Mouse (Mus musculus): ENCODE data around the gene Pot1a.

Pot1a gene

DNA sequence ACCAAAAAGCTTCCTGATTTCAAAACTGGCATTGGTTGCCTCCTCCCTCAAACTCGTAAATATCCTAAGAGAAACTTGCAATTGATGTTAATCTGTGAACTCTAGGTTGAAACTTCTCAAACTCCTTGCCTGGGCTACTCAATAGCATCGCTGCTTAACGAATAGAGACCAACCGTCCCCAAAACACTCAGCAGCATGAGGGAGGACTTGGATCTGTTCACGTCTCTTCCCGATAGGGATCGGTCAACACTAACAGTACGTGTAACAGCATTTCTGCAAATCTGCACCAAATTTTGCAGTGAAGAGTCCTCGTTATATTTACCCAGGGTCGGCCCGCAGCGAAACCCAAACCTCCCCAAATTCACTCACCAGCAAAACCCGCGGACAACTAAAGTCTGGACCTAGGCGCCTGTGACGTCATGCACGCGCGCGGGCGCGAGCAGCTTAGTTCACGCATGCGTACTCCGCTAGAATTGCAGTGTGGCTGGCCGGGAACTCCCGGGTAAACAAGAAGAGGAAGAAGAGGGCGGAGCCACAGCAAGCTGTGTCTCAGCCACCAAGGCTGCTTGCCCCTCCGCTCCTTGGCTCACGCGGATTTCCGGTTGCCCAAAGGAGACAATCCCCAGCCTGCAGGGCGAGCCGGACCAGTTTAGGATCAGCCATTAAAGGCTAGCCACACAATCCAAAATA is at the start of gene Pot1a:
Pot1a (minus strand) TSS at position 441 of the 690 bp plus-strand sequence.
- DNase-seq: peak; percentile 98

GRCm38 (mm10) chr6:25836261-25836660 is 27.2 kb upstream of the Pot1a start:
- DNase-seq: no peak

- DNase-seq: no peak
Observed at GRCm38 (mm10) chr6:25806021-25806420, 3.0 kb downstream of the Pot1a start.

- DNase-seq: peak; percentile 11
Observed at GRCm38 (mm10) chr6:25802269-25802668, 6.8 kb downstream of the Pot1a start.

- no peak for DNase-seq
Observed at GRCm38 (mm10) chr6:25801230-25801629, 7.8 kb downstream of the Pot1a start.

- DNase-seq: no peak
Observed at GRCm38 (mm10) chr6:25768238-25768637, 40.8 kb downstream of the Pot1a start.

DNA sequence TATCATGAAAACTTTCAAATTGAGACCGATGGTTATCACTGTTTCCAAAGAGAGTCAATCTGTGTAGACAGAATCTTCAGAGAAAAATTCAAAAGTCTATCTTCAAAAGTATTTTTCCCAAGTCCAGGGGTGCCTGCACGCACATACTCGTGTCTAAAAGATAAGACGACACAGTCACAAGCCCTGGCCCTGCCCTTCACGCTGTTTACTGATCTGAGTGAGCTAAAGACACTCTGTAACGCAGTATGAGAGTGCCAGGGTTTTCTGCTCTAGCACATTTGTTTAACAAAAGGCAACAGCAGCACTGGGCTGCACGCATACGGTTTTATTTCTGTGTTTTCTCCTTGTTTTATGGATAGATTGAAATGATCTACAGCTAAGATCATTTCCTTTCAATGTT is 41.5 kb downstream of the Pot1a start:
- no peak for DNase-seq

GRCm38 (mm10) chr6:25767073-25767472 is 42.0 kb downstream of the Pot1a start:
- peak; percentile 87 for DNase-seq

DNA sequence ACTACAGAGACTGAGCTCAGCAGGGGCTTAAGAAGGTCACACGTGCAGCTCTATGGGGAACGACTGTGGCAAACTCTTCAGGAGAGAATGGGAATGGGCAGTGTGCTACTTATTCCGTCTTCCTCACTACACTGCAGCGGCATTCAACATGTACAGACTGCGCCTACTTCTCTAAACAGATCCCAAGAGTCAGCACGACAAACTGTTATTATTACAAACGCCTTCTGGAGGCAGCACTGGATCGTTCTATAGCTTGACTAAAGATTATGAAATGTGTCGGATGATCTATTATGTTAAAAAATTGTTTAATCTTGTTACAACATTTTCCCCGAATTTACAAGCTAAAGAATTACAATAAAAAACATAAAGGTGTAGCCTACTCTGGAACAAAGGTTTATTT is 42.8 kb downstream of the Pot1a start:
- no peak for DNase-seq

- DNase-seq: peak; percentile 48
Observed at GRCm38 (mm10) chr6:25752651-25753050, 56.4 kb downstream of the Pot1a start.

- DNase-seq: peak; percentile 55
Observed at GRCm38 (mm10) chr6:25736533-25736932, 72.5 kb downstream of the Pot1a start.

DNA sequence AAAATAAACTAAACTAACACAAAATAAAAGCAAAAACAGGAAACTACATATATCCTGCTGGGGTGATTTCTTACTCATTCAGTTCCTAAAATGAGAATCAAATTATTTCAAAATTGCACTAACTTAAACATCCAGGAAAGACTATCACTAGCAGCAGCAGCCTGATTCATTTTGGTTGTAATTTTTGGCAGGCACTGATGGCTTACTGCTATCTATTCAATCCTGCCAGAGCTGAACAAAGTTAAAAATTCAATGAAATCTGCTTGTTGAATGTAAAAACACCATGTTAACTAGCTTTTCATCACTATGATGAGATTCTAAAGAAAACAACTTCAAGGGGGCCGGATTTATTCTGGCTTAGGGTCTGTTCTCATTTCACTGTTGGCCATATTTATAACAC is 82.5 kb downstream of the Pot1a start:
- no peak for DNase-seq

DNA sequence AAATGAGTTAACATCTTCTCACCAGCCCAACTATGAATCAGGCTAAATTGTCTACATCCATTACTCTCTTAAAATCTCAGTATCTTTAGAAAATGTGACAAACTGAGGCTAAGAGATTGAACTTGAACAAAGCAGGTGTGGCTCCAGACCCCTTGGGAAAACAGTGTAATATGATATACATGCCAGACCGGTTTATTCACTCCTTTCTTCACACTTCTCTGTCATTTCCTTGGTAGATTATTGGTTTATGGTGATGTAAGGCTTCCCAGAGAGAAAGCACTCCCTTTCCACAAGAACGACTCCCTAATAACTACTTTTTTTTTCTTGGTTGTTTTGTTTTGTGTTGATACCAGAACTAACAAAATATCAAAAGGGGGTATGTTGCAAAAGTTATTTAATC is 98.4 kb downstream of the Pot1a start:
- DNase-seq: no peak

DNA sequence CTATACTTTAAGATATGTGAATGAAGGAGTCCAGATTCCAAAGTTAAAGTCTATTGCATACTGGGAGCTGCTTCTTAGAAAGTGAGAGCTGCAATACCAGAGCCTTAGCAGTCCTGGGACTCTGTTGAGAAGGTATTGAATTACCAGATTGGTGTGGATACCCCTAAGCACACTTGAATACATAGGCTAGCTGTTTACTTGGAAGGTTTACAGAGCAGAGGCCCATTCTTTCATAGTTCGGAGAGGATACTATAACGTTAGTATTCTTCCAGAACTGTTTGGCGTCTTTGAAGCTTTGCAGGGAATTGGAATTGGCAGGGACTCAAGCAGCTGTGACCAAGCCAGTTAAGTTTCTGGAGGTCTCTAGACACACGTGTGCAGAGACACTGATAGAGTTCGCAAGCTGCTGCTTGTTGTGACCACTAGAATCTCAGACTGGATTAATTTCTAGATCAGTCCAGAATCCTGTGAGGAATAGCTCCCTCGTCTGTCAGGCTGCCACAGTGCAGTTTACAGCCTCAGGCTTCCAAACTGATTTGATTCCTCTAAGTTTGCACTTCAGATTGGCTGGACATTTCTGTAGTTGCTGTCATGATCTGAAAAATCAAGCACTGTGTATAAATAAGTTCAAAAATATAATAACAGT is 99.7 kb downstream of the Pot1a start:
- DNase-seq: peak; percentile 75

DNA sequence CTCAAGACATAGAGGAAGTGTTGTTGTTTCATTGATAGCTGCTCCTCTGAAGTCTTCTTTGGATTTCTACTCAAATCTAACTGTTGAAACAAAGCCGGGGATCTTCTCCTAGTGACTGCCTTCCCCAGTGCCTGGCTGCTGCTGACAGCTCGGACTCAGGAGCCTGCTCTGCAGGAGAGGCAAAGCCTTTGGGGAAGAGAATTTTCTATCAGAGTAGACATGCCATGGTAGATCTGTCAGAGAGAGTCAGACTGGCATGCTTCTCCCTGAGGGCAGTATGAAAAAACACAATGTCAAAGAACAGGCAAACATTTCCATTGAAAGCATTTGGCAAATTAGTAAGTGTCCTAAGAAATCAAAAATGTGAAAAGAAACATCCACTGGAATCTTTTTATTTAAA is 109.1 kb downstream of the Pot1a start:
- DNase-seq: peak; percentile 72

Measured in retina, postnatal 1 day (tissue).